Mouse (Mus musculus): ENCODE results near the gene Sorcs1.

Sorcs1 gene

DNA sequence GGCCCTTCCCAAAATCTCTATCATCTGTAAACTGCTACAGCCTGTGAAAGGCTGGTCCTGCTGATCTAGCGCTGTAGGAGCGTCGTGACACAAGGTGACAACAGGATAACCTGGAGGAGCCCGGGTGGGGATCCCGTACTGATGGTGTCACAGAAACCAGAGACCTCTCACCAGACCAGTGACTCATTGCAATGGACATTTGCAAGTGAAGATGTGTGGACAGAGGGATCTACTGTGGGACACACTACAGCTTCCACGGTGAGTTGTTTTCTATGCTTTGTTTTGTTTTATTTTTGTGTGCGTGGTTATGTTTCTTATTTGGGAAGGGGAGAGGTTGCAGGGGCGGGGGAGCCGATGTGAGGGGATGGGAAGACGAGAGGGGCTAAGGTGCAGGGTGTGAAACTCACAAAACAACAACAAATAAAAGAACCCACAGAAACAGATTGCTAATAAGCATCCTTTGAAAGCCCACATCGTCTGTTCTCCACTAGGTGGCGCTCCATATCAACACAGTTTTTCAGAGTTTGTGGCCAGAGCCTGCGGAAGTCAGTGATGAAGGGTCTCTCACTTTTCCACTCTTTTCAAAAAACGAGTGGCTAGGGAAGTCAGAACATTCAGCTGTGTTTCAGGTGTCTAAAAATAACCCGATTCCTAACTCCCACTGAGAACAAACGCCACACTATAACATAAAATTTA lies 419.6 kb downstream of the Sorcs1 start:
- DNase-seq (ENCODE audit: low read depth in 2 of 2, low spot score in 2 of 2) = no peak

DNA sequence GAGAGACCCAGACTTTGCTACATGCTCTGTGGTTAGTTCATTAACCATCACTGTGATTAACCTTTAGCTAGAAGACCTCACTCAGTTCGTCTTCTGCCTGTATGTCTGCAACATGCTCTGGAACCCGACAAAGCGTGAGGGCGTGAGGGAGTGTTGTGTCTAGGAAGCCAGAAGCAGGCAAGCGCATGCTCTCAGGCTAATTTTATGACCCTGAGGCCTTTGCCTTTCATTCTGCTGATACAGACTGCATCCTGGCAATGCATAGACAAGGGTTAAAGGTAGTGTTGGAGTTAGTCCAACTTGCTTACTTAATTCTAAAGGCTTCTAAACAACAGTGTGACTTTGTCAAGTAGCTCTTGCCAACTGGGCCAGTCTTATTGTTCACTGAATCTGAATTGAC lies 458.0 kb downstream of the Sorcs1 start:
- DNase-seq (ENCODE audit: low read depth in 2 of 2, low spot score in 2 of 2) = no peak

DNA sequence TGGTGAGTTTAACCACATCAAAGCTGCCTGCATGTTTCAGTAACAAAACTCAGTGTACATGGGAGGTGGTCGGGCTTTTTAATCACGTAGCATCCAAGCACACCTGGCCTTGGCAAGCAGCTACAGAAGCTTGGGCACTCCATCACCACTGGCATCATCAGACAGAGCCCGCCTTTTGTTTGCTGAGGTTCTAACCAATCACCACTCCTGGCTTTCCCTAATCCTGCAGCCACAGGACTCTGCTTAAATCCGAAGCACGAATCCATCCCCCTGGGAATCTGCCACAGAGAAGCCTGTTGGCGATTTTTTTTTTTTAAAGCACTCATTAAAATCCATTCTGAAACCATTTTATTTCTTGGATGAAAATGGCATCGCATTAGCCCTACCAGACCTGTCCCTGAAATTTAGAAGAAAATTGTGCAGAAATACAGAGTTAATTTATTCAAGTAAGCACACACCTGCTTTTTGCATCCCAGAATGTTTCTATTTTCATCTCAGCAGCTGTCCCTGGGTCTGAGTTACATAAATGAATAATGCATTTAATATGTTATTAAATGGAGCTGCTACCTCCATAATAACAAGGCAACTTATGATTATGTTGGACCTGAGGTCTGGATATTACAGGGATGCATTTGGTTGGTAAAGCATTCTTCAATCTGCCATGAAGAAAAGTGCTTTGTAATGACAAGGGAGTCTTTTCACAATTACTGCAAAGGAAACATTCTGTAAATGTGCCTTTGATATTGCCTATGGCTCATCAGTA lies 463.8 kb downstream of the Sorcs1 start:
- no peak for DNase-seq (ENCODE audit: low read depth in 2 of 2, low spot score in 2 of 2)

DNA sequence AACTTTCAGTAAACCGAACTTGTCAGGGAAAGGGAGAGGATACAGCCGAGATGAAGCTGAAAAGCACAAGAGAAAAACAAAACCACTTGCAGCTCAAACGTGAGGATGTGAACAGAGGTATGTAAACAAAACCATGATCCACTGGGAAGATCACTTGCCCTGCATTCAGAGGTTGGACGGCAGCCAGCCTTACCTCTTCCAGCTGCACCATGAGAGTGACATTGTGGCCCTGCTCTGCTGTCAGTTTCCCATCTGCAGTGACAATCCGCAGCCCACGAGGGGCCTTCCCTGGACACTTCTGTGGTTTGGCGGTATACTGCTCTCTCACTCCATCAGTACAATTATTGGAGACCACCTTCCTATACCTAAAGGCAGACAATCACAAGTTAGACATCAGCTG lies 468.0 kb downstream of the Sorcs1 start:
- no peak for DNase-seq (ENCODE audit: low read depth in 2 of 2, low spot score in 2 of 2)

DNA sequence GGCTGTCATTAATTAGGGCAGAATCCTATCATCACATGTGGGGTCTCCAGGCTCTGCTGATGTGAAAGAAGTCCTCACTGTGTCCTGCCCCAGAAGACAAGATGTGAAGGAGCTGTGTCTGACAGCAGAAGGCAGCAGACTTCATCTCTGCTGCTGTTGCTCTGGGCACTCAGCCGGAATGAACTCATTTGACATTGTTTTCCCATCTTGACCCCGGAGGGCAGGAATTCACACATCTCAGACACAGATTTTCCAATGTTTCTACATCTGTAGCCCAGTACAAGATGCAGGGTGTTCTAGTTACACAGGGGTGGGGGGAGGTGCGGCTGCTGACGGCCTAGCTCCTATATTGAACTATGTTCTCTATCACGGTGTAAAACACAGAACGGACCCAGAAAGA lies 474.1 kb downstream of the Sorcs1 start:
- DNase-seq (ENCODE audit: low read depth in 2 of 2, low spot score in 2 of 2) = no peak

DNA sequence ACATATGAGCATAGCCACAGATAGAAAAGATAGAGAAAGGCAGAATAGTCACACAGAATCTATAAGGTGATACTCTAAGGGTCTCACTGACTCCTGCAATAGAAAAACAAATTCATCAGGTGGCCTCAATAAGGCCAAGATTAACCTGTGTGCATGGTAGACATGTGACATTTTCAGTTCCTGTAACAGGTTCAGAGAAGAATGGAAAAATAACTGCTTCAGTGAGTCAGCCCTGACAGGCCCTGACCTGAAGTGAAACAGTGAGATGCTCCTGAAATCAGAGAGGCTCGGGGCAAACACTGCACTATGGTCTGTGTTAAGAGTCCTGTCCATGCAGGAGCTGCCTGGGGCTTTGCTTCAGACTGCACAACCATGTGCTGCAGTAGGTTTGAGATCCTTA lies 481.9 kb downstream of the Sorcs1 start:
- no peak for DNase-seq (ENCODE audit: low read depth in 2 of 2, low spot score in 2 of 2)

DNA sequence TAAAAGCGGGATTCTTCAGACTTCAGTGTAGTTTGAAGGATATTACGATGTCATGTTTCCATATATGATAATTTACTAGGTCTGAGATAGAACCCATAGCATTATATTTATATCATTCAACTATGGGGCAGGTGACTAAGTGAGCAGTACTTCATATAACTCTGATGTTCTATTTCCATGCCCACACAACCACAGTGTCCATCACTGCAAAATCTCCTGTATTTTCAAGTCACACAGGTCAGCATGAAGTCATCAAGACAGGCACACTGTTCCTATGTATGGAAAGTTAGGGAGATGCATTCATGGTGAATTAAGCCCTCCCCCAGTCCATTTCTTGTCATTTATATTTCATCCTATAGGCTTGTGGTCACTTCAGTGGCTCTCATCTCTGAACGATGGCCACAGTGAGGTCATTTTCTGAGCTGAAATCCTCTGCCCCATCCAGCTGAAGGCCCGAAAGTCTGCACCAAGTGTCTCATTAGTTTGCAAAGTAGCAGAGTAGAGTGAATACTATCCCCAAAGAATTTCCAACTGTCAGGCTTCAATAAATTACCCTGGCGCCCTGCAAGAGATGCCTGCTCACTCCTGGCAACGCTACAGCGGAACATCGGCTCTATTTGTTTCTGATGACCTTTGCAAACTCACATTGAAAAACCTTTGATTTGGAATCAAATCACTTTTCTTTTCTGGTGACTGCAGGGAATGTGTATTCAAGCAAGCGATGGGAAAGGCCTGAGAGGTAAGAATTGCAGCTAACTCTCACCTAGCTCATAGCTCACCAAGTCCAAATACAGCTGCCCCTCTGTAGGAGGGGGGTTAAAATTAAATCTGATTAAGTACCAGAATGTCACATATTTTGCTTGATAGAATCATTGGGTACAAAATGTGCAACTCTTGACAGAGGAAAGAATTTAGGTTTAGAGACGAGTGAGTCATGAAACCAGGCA lies 492.4 kb downstream of the Sorcs1 start:
- no peak for DNase-seq (ENCODE audit: low read depth in 2 of 2, low spot score in 2 of 2)

DNA sequence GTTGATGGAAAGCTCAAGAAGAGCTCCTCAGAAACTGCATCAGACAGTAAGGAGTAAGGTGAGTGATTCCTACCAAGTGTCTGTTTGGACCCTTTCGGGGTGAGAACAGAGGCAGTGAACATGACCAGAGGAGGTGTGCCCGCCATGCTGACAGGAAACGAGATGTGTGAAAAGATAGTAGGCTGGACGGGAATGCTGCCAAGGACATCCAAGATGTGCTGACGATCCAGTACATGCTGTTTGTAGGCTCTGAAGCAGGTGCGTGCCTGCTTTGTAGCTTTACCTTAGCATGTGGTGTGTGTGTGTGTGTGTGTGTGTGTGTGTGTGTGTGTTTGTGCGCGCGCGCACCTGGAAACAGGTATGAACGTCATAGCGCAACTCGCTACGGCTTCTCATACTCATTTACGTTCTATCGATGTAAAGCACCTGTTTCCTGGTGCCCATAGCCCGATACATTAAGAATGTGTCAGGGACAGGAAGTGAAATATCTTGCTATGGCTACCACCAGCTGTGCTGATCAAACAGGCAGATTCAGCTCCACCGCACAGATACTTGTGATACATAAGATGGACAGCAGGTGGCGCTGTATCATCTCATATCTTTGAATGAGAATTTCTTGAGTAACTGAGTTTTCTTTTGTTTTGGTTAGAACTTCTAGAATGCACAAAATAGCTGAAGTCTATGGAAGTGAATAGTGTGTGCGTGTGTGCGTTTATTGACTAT lies 493.4 kb downstream of the Sorcs1 start:
- no peak for DNase-seq (ENCODE audit: low read depth in 2 of 2, low spot score in 2 of 2)

DNA sequence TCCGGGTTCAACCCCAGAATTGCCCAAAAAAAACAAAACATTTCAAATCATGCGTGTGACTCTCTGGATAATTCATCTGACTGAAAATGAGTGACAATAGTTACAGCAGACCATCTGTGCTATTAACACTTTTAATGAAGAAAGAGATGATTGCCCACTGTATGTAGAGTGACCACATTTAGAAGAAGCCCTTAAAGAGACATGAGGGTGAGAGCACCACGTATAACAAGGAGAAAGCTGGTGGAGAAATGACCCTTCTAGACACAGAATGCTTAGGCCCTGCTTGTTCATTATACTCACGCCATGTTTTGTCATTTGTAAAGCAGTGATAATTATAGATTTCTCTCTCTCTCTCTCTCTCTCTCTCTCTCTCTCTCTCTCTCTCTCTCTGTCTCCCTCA lies 499.6 kb downstream of the Sorcs1 start:
- DNase-seq (ENCODE audit: low read depth in 2 of 2, low spot score in 2 of 2) = no peak

DNA sequence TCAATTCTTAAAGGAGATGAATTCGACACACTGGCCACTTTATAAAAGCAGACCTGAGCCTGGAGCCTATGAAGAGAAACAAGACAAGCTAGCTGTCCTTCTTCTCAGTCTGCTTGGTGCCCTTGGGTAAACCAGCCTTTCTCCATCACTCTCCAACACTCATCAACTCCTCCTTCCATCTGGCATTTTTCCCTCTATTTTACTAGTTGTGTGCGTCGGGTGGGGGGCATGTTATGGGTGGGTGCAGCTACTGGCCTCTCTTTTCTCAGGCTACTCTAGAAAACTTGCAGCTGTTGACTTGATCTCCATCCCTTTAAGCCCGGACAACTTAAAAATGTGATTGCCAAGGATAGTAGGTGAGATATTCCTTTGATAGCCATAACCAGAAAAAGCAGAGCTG lies 500.3 kb downstream of the Sorcs1 start:
- no peak for DNase-seq (ENCODE audit: low read depth in 2 of 2, low spot score in 2 of 2)

DNA sequence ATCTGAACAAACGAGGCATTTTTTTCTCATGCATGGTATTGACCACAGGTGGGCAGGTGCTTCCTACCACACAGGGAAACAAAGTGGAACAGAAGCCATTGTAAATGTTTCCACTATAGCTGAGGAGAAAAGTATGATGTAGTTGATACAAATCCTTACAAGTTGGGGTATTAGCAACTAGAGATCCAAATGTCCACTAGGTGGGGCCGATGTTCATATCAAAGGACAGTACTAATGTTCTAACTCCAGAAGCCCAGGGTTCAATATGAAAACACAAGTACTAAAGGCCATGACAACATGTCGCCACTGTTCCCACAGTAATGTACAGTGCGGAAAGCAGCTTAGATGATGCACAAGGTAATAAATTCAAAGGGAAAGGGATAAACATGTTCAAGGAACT lies 506.6 kb downstream of the Sorcs1 start:
- DNase-seq (ENCODE audit: low read depth in 2 of 2, low spot score in 2 of 2) = no peak

DNA sequence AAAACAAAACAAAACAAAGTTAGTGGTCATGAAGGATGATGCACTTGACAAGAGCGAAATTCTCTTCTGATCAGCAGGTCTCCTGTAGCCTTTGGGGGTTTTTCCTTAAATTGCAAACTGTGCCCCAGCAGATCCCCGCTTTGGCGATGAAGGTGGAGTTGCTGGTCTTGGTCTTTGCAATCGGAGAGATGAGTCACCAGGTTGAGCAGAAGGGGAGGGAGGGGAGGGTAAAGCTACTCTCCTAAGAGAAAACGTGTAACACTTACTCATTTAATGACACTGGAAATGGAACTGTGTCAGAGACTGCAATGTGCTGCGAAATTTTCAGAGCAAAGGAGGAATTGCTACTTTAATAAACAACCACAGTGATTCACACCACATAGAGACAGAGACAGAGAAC lies 527.3 kb downstream of the Sorcs1 start:
- DNase-seq (ENCODE audit: low read depth in 2 of 2, low spot score in 2 of 2) = no peak

DNA sequence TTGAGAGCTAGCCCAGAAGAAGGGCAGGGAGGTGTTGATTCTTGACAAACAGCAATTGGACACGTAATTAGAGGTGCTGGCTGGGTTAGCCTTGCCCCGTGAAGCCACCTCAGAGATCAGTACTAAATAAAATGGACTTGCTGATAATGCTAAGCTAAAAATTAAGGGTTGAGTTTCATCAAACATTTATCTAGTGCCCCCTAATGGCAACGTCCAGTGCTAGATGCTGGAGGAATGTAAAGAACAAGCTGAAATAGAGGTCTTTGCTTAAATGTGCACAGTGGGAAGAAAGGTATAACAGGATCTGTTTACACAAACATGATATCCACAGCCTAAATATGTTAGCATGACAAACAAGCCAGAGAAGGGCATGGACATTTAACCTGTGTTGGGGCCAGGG lies 532.5 kb downstream of the Sorcs1 start:
- DNase-seq (ENCODE audit: low read depth in 2 of 2, low spot score in 2 of 2) = no peak

DNA sequence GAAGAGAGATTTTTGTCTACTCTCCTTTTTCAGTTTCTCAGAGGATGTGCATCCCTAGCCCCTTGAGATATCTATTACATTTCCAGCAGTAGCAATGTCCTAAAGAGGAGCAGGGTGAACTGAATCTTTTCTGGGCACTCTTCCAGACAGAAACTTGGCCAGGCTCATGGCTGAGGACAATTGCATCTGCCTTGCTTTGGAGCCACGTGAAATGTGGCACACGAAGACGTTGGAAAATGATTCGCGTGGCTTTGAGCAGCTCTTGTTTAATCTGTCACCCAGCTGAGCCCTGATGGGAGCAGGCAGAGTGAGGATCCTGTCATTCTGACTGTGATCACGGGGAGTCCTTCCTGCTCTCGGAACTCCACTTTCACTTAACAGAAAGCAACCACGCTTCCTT lies 536.6 kb downstream of the Sorcs1 start:
- no peak for DNase-seq (ENCODE audit: low read depth in 2 of 2, low spot score in 2 of 2)

DNA sequence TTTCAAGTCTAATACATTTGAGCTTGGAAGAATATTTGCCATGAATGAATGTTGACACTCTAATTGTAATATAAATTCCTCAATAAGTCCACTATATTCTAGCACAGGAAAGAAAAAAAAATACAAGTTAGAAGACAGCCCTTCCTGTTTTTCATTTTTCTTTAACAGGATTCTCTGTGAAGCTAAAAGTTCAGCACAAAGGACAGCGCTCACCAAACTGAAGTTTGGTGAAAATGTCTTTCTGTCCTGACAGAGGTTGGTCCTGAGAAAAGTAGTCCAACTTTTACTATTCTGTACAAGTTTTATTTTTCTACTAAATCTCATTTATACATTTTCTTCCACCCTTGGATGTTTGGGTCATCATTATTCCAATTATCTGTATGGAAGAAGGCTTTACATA lies 543.8 kb downstream of the Sorcs1 start:
- no peak for DNase-seq (ENCODE audit: low read depth in 2 of 2, low spot score in 2 of 2)

DNA sequence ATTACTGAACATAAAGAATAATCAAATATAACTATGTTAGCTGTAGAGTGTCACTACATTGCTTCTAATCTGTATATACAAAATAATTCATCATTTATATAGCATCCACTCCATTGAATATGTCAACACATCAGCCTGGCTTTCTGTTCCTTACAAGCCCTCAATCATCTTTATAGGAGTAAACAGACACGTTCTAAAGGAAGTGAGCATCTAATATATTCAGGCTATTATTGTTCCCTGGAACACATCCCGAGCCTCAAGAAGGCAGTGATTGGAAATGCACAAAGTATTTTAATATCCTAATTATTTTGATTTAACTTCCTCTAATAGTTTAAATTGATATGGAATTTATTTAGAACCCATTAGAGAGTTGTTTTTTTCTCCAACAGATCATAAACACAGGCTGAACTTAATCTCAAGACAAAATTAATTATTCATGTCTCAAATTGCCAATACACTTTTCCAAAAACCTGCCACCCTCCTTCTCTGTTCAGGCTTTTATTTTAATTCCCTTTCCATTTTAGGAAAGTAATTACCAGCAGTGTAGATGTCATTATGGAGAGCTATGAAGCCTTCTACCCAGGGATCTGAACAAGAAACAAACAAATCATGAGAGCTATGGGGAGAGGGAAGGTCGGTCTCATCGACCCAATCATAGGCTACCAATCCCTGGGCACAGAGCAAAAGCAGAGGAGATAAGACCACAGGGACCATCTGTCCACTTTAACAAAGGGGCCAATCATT lies 572.4 kb downstream of the Sorcs1 start:
- DNase-seq (ENCODE audit: low read depth in 2 of 2, low spot score in 2 of 2) = no peak

Measured in CD8-positive naive resting alpha-beta T cell, adult 2 months (primary cell).